Mouse (Mus musculus) mature B cell (primary cell): Measurements from ENCODE around the gene Tec.

Source experiments
- in situ Hi-C: fragments of 300-500 bp; cut with MboI; formaldehyde crosslinking; loops from 2 replicates; pipeline ENCODE4 v1.14.3; 2019

Gene Tec

DNA sequence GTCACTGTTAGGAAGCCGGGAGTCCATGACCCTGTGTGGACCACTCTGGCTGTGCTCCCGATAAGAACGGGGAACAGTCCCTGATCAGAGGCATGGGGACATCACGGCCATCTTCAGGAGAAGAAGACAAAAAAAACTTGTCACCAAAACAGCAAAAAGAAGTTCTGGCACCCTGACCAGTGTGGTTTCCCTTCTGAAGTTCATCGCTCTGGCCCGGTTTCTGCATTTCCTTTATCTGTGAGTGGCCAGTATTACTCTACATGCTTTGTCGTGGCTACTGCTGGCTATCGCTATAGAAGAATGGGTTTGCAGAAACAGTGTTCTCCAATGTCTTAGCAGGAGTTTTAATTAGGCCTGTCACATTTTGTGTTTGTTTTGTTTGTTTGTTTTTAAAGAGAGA lies 131.8 kb downstream of the Tec start:
- in situ Hi-C loops, result no loop called here

DNA sequence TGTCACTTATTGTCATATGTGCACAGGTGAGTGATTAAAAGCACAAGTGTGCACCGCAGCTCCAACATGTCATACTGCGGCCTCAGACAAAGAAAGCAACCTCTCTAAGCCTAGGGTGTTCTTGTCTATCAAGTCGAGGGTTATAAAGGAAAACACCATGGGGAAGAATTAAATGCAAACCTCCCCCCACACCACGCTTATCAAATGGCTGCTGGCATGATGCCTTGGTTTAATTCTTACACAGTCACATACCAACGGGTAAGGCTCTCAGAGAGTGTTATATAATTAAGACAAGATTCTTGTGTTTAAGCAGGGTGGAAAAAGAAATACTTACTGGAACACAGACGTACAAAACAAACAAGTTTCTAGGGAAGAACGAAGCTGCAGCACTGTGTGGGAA lies 132.5 kb downstream of the Tec start:
- in situ Hi-C loops, result no loop called here

DNA sequence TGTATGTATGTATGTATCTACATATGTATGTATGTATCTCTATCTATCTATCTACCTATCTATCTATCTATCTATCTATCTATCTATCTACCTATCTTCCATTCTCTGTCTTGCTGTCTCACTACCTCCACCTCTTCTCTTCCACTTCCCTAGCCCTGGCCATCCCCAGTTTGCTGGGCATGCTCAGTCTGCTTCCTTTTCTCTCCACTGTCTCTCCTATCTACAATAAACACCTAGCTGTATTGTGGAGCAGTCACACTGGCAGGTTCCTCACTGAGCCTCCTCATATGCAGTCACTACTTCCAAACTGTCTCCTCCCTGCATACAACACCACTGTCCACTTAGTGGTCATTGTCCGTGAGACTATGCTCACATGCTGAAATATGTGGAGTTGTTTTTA lies 135.4 kb downstream of the Tec start:
- in situ Hi-C loops, result no loop called here

DNA sequence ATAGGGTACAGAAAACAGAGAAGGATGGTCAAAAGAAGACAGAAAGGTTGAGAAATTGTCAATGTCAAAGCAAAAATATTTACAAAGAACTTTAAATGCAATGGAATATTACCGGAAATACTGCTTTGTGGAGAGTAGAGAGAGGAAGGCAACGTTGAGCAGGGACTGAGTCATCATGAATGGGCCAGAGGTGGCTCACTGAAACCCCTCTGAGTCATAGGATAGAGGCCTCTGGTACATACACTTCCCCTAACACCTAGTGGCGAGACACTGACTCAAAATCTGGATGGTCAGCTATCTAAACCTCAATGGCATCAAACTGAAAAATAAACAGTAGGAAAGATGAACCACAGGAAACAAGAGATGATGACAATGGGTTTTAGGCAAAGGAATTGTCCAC lies 142.9 kb downstream of the Tec start:
- in situ Hi-C loops, result no loop called here

DNA sequence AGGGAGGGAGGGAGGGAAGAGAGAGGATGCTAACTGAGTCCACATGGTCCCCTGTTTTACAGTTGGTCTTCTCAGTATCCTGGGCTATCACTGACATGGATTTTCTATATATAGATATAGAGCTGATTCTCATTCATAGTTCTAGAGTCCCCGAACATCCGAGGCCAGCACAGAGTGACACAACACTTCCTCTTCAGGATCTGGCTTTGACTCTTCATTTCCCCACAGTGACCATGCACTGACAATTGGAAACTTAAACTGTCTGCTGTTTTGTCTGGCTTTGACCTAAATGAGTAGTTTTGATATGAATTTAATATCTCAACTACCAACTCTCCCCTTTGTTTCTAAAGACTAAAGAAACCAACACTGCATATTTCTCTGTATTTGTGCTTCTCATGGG lies 144.9 kb downstream of the Tec start:
- in situ Hi-C loops, result no loop called here

DNA sequence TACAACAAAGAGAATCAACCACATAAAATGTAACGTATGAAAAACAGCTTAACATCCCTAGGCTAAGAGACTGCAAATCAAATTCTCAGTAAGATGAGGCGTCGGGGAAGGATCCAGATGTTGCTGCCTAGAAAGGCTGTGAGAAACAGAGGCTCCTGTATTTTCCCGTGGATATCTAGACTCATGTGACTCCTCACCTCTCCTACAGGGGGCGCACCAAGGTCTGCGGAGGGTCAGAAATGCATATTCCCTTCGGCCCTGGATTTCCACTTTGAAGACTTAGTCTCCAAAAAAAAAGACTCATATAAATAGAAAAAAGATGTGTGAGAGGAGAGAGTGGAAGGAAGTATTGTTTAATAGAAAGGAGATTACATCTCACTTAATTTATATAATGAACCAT lies 147.7 kb downstream of the Tec start:
- in situ Hi-C loops, result no loop called here

DNA sequence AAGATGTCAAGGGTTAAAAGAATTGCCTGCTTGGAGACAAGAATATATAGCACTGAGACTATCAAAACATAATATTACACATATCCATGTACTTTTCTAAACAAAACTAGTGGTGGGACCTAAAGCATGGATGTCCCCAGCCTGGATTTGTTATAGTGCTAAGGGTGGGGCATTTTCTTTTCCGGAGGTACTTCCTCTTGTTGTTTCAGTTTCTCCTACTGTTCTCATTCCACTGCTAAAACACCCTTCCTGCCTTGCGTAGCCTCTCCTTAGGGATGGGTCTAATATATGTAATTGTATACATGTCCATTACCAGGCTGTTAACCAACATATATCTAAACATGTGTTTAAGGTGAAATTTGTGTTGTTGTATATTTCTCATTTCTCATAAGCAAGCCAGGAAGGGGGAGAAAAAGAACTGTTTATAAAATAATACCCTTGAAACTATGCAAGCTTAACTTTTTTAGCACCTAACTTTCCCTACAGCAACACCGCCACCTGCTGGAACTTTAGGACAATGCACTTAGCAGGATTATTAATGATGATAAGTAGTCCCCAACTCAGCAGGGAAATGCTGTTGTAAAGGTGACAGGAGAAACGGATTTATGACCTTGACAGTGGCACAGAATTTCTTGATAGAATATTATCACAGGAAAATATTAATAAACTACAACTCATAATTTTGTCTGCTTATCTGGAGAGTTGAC lies 157.6 kb downstream of the Tec start:
- in situ Hi-C loops, result no loop called here

DNA sequence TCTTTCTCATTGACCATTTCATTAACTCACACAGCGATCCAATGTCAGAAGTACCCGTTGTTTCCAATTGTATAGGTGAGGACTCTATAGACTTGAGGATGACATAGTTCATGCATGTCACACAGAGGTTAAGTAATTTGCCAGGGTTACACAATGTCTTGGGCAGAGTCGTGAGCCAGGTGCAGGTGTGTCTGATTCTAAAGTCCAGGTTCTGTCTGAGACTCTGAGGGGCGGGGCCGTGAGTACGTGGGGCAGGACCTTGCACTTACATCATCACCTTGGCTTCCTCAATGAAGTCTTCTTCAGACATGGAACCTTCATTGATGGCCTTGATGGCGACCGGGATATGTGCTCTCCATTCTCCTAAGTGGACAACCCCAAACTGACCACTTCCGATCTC lies 158.3 kb downstream of the Tec start:
- in situ Hi-C loops, result no loop called here

DNA sequence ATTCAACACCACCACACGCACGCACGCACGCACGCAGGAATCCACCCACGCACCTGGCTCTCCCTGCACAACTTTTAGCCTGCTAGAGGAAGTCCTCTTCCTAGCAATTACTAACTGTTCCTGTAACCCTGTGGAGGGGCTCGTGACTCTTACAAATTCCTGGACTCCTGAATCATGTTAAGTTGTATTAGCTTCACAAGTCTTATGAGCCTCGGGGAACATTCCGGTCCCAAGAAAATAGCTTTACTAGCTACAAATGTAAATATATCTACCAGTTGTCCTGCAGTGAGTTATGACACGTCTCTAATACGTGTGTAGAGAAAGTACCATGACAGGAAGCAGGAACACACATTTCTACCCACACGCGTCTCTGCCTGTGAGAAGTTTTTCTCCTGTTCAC lies 158.8 kb downstream of the Tec start:
- in situ Hi-C loops, result no loop called here

DNA sequence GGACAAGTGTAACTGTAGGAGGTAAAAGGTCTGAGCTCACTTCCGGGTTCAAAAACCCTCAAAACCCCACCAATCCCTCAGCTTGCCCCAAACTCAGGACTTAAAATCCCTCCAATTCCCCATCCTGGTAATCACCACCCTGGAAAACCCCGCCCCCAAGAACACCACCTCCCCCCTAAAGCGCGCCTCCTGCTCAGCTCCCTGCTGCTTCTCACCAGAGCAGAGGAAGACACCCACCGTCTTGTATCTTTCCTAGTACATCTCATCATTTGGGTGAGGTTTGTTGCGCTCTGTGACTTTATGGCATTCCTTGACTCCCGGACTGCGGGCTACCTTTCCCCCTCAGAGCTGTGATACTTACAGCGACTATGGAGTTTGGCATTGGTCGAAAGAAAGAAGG lies 161.6 kb downstream of the Tec start:
- in situ Hi-C loops, result no loop called here

DNA sequence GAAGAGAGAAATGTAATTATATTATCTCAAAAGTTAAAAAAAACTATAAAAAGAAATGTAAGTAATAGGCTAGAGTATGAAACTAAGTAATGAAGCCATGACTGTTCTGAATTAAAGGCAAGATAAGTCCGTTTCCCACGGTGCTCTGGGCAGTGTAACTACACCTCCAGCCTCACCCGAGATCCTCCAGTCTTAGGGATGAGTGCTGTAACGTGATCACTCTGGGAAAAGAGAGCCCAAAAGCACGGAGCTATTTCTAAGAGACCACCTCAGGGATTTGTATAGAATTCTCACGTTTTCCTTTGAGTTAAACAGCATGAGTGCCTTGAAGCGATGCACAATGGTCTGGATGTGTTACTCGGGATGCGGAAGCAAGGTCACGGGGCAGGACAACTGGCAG lies 162.2 kb downstream of the Tec start:
- in situ Hi-C loops, result no loop called here
